Mouse (Mus musculus) cortical plate, adult 2 months (tissue): Measurements from ENCODE around the gene Pgap3.

Experiments
- CTCF ChIP-seq: fragments of 200-500 bp; IDR thresholded peaks from 2 replicates; pipeline ENCODE4 v1.5.1; 2011; ENCODE audit warnings: mild to moderate bottlenecking, control low read depth, low read length; ENCODE audit not compliant: insufficient read depth; ENCODE audit errors: extremely low read depth
- POLR2A ChIP-seq: fragments of 200-500 bp; IDR thresholded peaks from 2 replicates; pipeline ENCODE4 v1.6.1; 2011; ENCODE audit warnings: mild to moderate bottlenecking, low read length, control low read depth; ENCODE audit not compliant: insufficient read depth; ENCODE audit errors: extremely low read depth

GRCm38 (mm10) chr11:98393317-98393716, 7.0 kb downstream of the Pgap3 start:
- no peak for TF ChIP-seq POLR2A
- TF ChIP-seq CTCF, result no peak
